Comparison of ENCODE assay signal across 22 mouse cellular contexts in the genomic region with DNA sequence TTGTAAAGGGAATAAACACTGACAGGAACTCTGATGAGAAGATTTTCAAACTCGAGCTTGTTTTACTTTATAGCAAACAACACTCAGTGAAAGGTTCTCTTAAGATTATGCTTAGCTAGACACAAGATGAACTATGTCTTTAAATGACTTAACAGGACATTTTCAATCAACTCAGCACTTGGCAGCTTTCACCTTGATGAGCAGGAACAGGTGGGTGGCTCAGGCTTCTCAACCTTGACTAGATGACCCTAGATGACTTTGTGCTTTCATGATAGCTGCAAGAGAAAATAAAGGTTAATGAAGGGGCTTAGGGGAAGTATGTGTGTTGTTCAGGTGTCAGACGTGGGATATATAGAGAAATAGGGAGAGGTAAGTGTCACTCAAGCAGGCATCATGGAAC.
"Had no signal": no experiment of that assay in that cellular context is flagged by ENCODE, and none has a peak within 500 bp of the region (broad histone marks: within the 10 kb centered on the region; RNA-seq: fewer than 3 reads in every experiment).

No protein-coding gene starts in this region.

- H3K27ac ChIP-seq: heart, embryonic 10.5 days; hindbrain, embryonic 10.5 days; hindbrain, embryonic 12.5 days; hindbrain, embryonic 14.5 days; intestine, embryonic 15.5 days; layer of hippocampus, adult 2 months; left cerebral cortex, adult 2 months; limb, embryonic 13.5 days; limb, embryonic 15.5 days; liver, embryonic 12.5 days; liver, embryonic 14.5 days had no signal

- H3K36me3 ChIP-seq: heart, embryonic 10.5 days; heart, embryonic 12.5 days; hindbrain, embryonic 10.5 days; hindbrain, embryonic 12.5 days; intestine, embryonic 15.5 days; limb, embryonic 13.5 days; limb, embryonic 15.5 days; liver, embryonic 12.5 days had no signal

- H3K4me3 ChIP-seq: heart, embryonic 10.5 days; heart, embryonic 12.5 days; hindbrain, embryonic 10.5 days; hindbrain, embryonic 12.5 days; intestine, embryonic 15.5 days; layer of hippocampus, adult 2 months; left cerebral cortex, adult 2 months; limb, embryonic 13.5 days; limb, embryonic 15.5 days; liver, embryonic 12.5 days had no signal

- H3K9ac ChIP-seq: forebrain, postnatal 0 days; heart, embryonic 12.5 days; hindbrain, embryonic 12.5 days; hindbrain, embryonic 14.5 days; intestine, embryonic 15.5 days; limb, embryonic 13.5 days; limb, embryonic 15.5 days; liver, embryonic 12.5 days; liver, embryonic 14.5 days had no signal

- H3K27me3 ChIP-seq: heart, embryonic 12.5 days; hindbrain, embryonic 12.5 days; intestine, embryonic 15.5 days; limb, embryonic 13.5 days; limb, embryonic 15.5 days; liver, embryonic 12.5 days had no signal

- DNase-seq: forebrain, postnatal 0 days; heart, adult 11 months; heart, postnatal 10 days; heart, postnatal 4 days; kidney, adult 18-20 months; kidney, adult 8-10 months; kidney, postnatal 10 days; kidney, postnatal 25 days; kidney, postnatal 4 days; left cerebral cortex, postnatal 4 days had no signal

- H3K4me1 ChIP-seq: heart, embryonic 10.5 days; heart, embryonic 12.5 days; hindbrain, embryonic 10.5 days; hindbrain, embryonic 12.5 days; intestine, embryonic 15.5 days; limb, embryonic 13.5 days; limb, embryonic 15.5 days; liver, embryonic 12.5 days had no signal
